Mouse (Mus musculus): ENCODE measurements around the gene 5730596B20Rik. TPM values are rescaled to one million over a fixed set of nuclear protein-coding genes. Genes with fewer than 3 reads are reported as not detected.

The 5730596B20Rik gene
- polyA plus RNA-seq, 1 experiment from 2014 or later: not detected

DNA sequence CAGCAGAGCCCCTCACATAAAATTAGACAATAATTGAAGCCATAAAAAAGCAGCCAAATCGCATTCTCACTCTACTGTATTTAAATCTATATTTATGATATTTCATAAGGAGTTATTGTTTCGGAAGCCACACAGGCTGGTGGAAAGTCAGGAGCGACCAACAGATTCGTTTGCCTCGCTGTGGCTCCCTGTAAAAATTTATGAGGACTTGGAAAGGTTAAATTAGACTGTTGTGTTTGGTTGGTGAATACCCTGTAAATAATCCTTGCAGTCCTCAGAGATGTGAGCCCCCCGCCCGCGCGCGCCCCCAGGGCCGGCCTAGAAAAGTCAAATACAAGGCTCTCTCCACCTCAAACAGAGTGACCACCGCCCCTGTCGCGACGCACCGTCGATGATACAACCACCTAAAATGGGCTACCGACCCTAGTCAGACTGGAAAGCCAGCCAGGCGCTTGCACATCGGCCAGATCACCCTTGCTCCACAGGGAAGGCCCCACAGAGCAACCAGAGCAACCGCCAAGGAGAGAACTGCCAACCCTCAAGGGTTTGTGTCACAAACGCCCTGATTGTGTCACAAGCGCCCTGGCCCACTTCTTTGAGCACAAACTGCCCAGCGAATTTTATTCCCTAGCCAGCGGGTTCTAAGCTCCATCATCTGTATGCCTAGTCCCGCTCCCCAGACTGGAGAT lies 49.4 kb downstream of the 5730596B20Rik start:
- H3K9me3 ChIP-seq (ENCODE audit: control insufficient read depth, low read length): no peaks in the 10 kb centered on the region
- no peak for ATAC-seq
- H3K9ac ChIP-seq (replicated peaks; ENCODE audit: low read depth, low read length): no peak overlapping the region
- WGBS: 4% methylated on average over 26 of the region's 26 CpGs
- no peaks in the 10 kb centered on the region for H3K36me3 ChIP-seq (ENCODE audit: control insufficient read depth, insufficient read depth)
- H3K4me2 ChIP-seq (ENCODE audit: low read length): no peak overlapping the region
- 0 out of 2 replicates have a peak, but pooled peaks cover 4% of the 10 kb centered on the region for H3K4me1 ChIP-seq (replicated peaks; ENCODE audit: control insufficient read depth, insufficient read depth, low read length)
- H3K4me3 ChIP-seq (replicated peaks; ENCODE audit: low read length): no peak overlapping the region
- peaks cover 90% of the 10 kb centered on the region for H3K27me3 ChIP-seq (replicated peaks; ENCODE audit: control insufficient read depth, insufficient read depth, low read length)
- H3K27ac ChIP-seq (ENCODE audit: low read length): no peak overlapping the region

DNA sequence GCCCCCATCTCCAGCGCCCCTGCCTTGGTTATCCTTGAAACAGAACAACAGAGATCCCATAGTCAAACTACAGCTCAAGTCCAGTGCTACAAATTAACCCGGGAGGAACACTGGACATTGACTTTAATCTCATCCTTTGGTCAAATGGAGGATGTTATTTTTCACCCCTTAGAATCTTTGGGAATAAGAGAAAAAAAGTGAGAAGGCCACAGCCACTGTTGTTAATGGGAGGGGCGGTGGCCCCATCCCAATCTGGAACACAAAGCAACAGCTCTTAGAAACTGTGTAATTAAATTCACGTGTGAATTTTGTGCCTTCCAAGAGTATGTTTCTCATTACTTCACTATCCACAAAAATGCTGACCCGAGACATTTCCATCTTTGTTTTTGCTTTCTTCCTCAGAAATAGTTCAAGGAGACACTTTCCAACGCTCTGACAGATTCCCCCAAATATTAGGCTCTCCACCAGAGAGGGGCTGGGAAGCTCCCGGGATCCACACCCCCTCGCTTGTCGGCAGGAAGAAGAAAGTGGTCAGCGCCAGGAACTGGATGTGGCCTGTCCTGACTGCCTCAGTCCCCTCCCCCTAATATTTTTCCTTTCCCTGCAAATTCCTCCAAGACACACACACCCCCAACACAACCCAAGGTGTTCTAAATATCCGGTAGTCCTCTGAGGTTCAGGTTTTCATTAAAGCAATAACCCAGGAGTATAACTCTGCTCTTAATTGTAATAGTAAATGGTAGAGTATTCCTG lies 50.3 kb downstream of the 5730596B20Rik start:
- Histone ChIP-seq H3K9me3 (ENCODE audit: control insufficient read depth, low read length) (no peaks in the 10 kb centered on the region), H3K4me1 (replicated peaks; ENCODE audit: control insufficient read depth, insufficient read depth, low read length) (no peaks in the 10 kb centered on the region), H3K27me3 (replicated peaks; ENCODE audit: control insufficient read depth, insufficient read depth, low read length) (peaks cover 90% of the 10 kb centered on the region), H3K36me3 (ENCODE audit: control insufficient read depth, insufficient read depth) (no peaks in the 10 kb centered on the region), H3K27ac (ENCODE audit: low read length) (no peak overlapping the region), H3K4me2 (ENCODE audit: low read length) (no peak overlapping the region), H3K9ac (replicated peaks; ENCODE audit: low read depth, low read length) (no peak overlapping the region), H3K4me3 (replicated peaks; ENCODE audit: low read length) (no peak overlapping the region)
- ATAC-seq: no peak
- 2% methylated on average over 11 of the region's 11 CpGs for WGBS

- no peaks in the 10 kb centered on the region for H3K4me1 ChIP-seq (replicated peaks; ENCODE audit: control insufficient read depth, insufficient read depth, low read length)
- 1% methylated on average over 38 of the region's 38 CpGs for WGBS
- ATAC-seq: no peak
Measured at GRCm38 (mm10) chr6:52228475-52229465, 51.5 kb downstream of the 5730596B20Rik start.

GRCm38 (mm10) chr6:52229558-52230416 lies 52.5 kb downstream of the 5730596B20Rik start:
- H3K4me2 ChIP-seq (ENCODE audit: low read length): no peak overlapping the region
- H3K4me3 ChIP-seq (replicated peaks; ENCODE audit: low read length): no peak overlapping the region
- no peak for ATAC-seq
- no peaks in the 10 kb centered on the region for H3K9me3 ChIP-seq (ENCODE audit: control insufficient read depth, low read length)
- no peaks in the 10 kb centered on the region for H3K36me3 ChIP-seq (ENCODE audit: control insufficient read depth, insufficient read depth)
- no peaks in the 10 kb centered on the region; the same call in 1 of the 2 replicates for H3K4me1 ChIP-seq (replicated peaks; ENCODE audit: control insufficient read depth, insufficient read depth, low read length)
- WGBS: 2% methylated on average over 44 of the region's 44 CpGs
- H3K27me3 ChIP-seq (replicated peaks; ENCODE audit: control insufficient read depth, insufficient read depth, low read length): peaks cover 90% of the 10 kb centered on the region
- H3K9ac ChIP-seq (replicated peaks; ENCODE audit: low read depth, low read length): no peak overlapping the region
- no peak overlapping the region for H3K27ac ChIP-seq (ENCODE audit: low read length)

More at GRCm38 (mm10) chr6:52228475-52229465, 51.5 kb downstream of the 5730596B20Rik start:
- peaks cover 88% of the 10 kb centered on the region for H3K27me3 ChIP-seq (replicated peaks; ENCODE audit: control insufficient read depth, insufficient read depth, low read length)
- no peak overlapping the region for H3K4me2 ChIP-seq (ENCODE audit: low read length)
- no peak overlapping the region for H3K27ac ChIP-seq (ENCODE audit: low read length)
- no peaks in the 10 kb centered on the region for H3K9me3 ChIP-seq (ENCODE audit: control insufficient read depth, low read length)
- H3K9ac ChIP-seq (replicated peaks; ENCODE audit: low read depth, low read length): no peak overlapping the region
- H3K36me3 ChIP-seq (ENCODE audit: control insufficient read depth, insufficient read depth): no peaks in the 10 kb centered on the region
- H3K4me3 ChIP-seq (replicated peaks; ENCODE audit: low read length): no peak overlapping the region

MicroRNA genes within 50 kb of the gene (microRNA counts, 519-probe panel; counts per million panel counts)
- 326 counts per million, percentile 0 among the panel's probes with 10 or more counts for microRNA mmu-miR-196b

Small RNA genes lying within 50 kb of the gene (microRNA-seq; reads per million reads assigned to microRNA genes)
- gene Mir196b: 43.4 reads per million, percentile 42 among the genes with 10 or more reads in this experiment

Other genes starting within 250 kb of the 5730596B20Rik start
- 5.5 and 7.0 TPM in 2 replicates for gene Skap2, start 164.9 kb upstream of the 5730596B20Rik start, polyA plus RNA-seq (2015; fragmentation: Nextera tagmentation; extraction: Ambion mirVana)
- not detected in 2 replicates for gene Hoxa1, start 19.2 kb upstream of the 5730596B20Rik start, polyA plus RNA-seq (2015; fragmentation: Nextera tagmentation; extraction: Ambion mirVana)
- not detected in 2 replicates for gene Hoxa2, start 12.7 kb upstream of the 5730596B20Rik start, polyA plus RNA-seq (2015; fragmentation: Nextera tagmentation; extraction: Ambion mirVana)
- not detected in 2 replicates for gene Hoxa4, start 14.3 kb downstream of the 5730596B20Rik start, polyA plus RNA-seq (2015; fragmentation: Nextera tagmentation; extraction: Ambion mirVana)
- gene Hoxa5, start 27.1 kb downstream of the 5730596B20Rik start, polyA plus RNA-seq (2015; fragmentation: Nextera tagmentation; extraction: Ambion mirVana): not detected in 2 replicates
- not detected in 2 replicates for gene Hoxa6, start 31.2 kb downstream of the 5730596B20Rik start, polyA plus RNA-seq (2015; fragmentation: Nextera tagmentation; extraction: Ambion mirVana)
- gene Hoxa3, start 35.8 kb downstream of the 5730596B20Rik start, polyA plus RNA-seq (2015; fragmentation: Nextera tagmentation; extraction: Ambion mirVana): not detected in 2 replicates
- gene Gm28308, start 35.8 kb downstream of the 5730596B20Rik start, polyA plus RNA-seq (2015; fragmentation: Nextera tagmentation; extraction: Ambion mirVana): not detected in 2 replicates
- not detected in 2 replicates for gene Hoxa7, start 44.4 kb downstream of the 5730596B20Rik start, polyA plus RNA-seq (2015; fragmentation: Nextera tagmentation; extraction: Ambion mirVana)
- gene Hoxa9, start 53.6 kb downstream of the 5730596B20Rik start, polyA plus RNA-seq (2015; fragmentation: Nextera tagmentation; extraction: Ambion mirVana): 0.30 TPM in 1 of 2 replicates, not detected in the other
- gene Hoxa10, start 63.4 kb downstream of the 5730596B20Rik start, polyA plus RNA-seq (2015; fragmentation: Nextera tagmentation; extraction: Ambion mirVana): 0.29 TPM in 1 of 2 replicates, not detected in the other
- 0.14 TPM in 1 of 2 replicates, not detected in the other for gene Hoxa11, start 68.3 kb downstream of the 5730596B20Rik start, polyA plus RNA-seq (2015; fragmentation: Nextera tagmentation; extraction: Ambion mirVana)
- gene Hoxa13, start 83.4 kb downstream of the 5730596B20Rik start, polyA plus RNA-seq (2015; fragmentation: Nextera tagmentation; extraction: Ambion mirVana): not detected in 2 replicates
- gene Evx1, start 136.0 kb downstream of the 5730596B20Rik start, polyA plus RNA-seq (2015; fragmentation: Nextera tagmentation; extraction: Ambion mirVana): 0.19 TPM in 1 of 2 replicates, not detected in the other